14 mouse cellular contexts compared by ENCODE assay signal in genomic region chr10:118003739-118004361, GRCm38 (mm10).
DNase-seq lines count a peak whose midpoint lies in the region; ATAC-seq lines count a peak whose summit lies in the region.
"Had no signal": no experiment of that assay in that cellular context is flagged by ENCODE, and none has a peak within 500 bp of the region (broad histone marks: within the 10 kb centered on the region; RNA-seq: fewer than 3 reads in every experiment).

No protein-coding gene starts in this region.

- no peaks in the 10 kb centered on the region for H3K27me3 ChIP-seq in forebrain, embryonic 14.5 days (replicated peaks; ENCODE audit: control insufficient read depth, insufficient read depth, low read length)
- H3K27me3 ChIP-seq in forebrain, embryonic 10.5 days (ENCODE audit: poor library complexity, severe bottlenecking): no peaks in the 10 kb centered on the region
- H3K27me3 ChIP-seq in midbrain, embryonic 13.5 days: no peaks in the 10 kb centered on the region
- no peaks in the 10 kb centered on the region for H3K27me3 ChIP-seq in midbrain, embryonic 16.5 days (ENCODE audit: control insufficient read depth, insufficient read depth, low read depth, low read length)
- H3K27me3 ChIP-seq in hindbrain, embryonic 15.5 days: no peaks in the 10 kb centered on the region
- H3K27me3 ChIP-seq: CH12.LX; lung, embryonic 15.5 days had no signal

- ATAC-seq in forebrain, embryonic 14.5 days: no peak
- 0 out of 2 replicates have a peak, but pooled peaks have one; percentile 14 for ATAC-seq in midbrain, embryonic 13.5 days
- no peak for ATAC-seq in midbrain, embryonic 16.5 days
- no peak for ATAC-seq in hindbrain, embryonic 15.5 days (ENCODE audit: low FRiP score, low read depth)
- ATAC-seq: activated CD4-positive, CD25-positive, alpha-beta regulatory T cell, adult 4 months had no signal

- peak; percentile 60 for DNase-seq in forebrain, embryonic 14.5 days (ENCODE audit: low spot score)
- DNase-seq in forebrain, embryonic 10.5 days (ENCODE audit: extremely low spot score, low spot score): no peak
- peak; percentile 56 for DNase-seq in forelimb bud, embryonic 11.5 days (ENCODE audit: low read depth, low spot score)
- DNase-seq in urinary bladder, postnatal 14 days (ENCODE audit: low spot score): no peak
- no peak for DNase-seq in cerebellum, postnatal 36 days
- DNase-seq: cerebellum, adult 11-12 months; thymus, postnatal 25 days had no signal

- no peak overlapping the region for H3K9ac ChIP-seq in forebrain, embryonic 14.5 days (ENCODE audit: low read length)
- H3K9ac ChIP-seq in midbrain, embryonic 13.5 days (replicated peaks): no peak overlapping the region
- H3K9ac ChIP-seq in midbrain, embryonic 16.5 days (ENCODE audit: low read depth, low read length): no peak overlapping the region
- H3K9ac ChIP-seq in hindbrain, embryonic 15.5 days: no peak overlapping the region
- H3K9ac ChIP-seq: lung, embryonic 15.5 days had no signal

- WGBS in forebrain, embryonic 14.5 days: 38% methylated on average over 16 of the region's 16 CpGs
- WGBS in forebrain, embryonic 10.5 days: 68% methylated on average over 16 of the region's 16 CpGs
- WGBS in midbrain, embryonic 13.5 days: 61% methylated on average over 16 of the region's 16 CpGs
- 51% methylated on average over 16 of the region's 16 CpGs for WGBS in midbrain, embryonic 16.5 days
- WGBS in hindbrain, embryonic 15.5 days: 33% methylated on average over 16 of the region's 16 CpGs

- no peak overlapping the region for H3K4me2 ChIP-seq in forebrain, embryonic 14.5 days (ENCODE audit: low read length)
- H3K4me2 ChIP-seq in midbrain, embryonic 13.5 days (replicated peaks): no peak overlapping the region
- H3K4me2 ChIP-seq in midbrain, embryonic 16.5 days (ENCODE audit: low read length): no peak overlapping the region
- H3K4me2 ChIP-seq in hindbrain, embryonic 15.5 days: no peak overlapping the region
- H3K4me2 ChIP-seq: lung, embryonic 15.5 days had no signal

- no peaks in the 10 kb centered on the region for H3K9me3 ChIP-seq in forebrain, embryonic 14.5 days (replicated peaks; ENCODE audit: control insufficient read depth, low read length)
- H3K9me3 ChIP-seq in forebrain, embryonic 10.5 days: peaks cover 2% of the 10 kb centered on the region
- no peaks in the 10 kb centered on the region for H3K9me3 ChIP-seq in midbrain, embryonic 13.5 days
- H3K9me3 ChIP-seq in midbrain, embryonic 16.5 days (replicated peaks; ENCODE audit: control insufficient read depth, low read length, poor library complexity, severe bottlenecking): no peaks in the 10 kb centered on the region
- no peaks in the 10 kb centered on the region for H3K9me3 ChIP-seq in hindbrain, embryonic 15.5 days
- H3K9me3 ChIP-seq: lung, embryonic 15.5 days had no signal

- no peaks in the 10 kb centered on the region for H3K36me3 ChIP-seq in forebrain, embryonic 14.5 days (ENCODE audit: control insufficient read depth, insufficient read depth, low read length)
- no peaks in the 10 kb centered on the region for H3K36me3 ChIP-seq in forebrain, embryonic 10.5 days (replicated peaks)
- no peaks in the 10 kb centered on the region for H3K36me3 ChIP-seq in midbrain, embryonic 13.5 days
- H3K36me3 ChIP-seq in midbrain, embryonic 16.5 days (ENCODE audit: control insufficient read depth, insufficient read depth, low read length): no peaks in the 10 kb centered on the region
- H3K36me3 ChIP-seq in hindbrain, embryonic 15.5 days: no peaks in the 10 kb centered on the region
- H3K36me3 ChIP-seq: lung, embryonic 15.5 days had no signal

- no peak overlapping the region for H3K4me3 ChIP-seq in forebrain, embryonic 14.5 days (ENCODE audit: low read depth, low read length)
- no peak overlapping the region for H3K4me3 ChIP-seq in forebrain, embryonic 10.5 days
- no peak overlapping the region for H3K4me3 ChIP-seq in midbrain, embryonic 13.5 days (replicated peaks)
- no peak overlapping the region for H3K4me3 ChIP-seq in midbrain, embryonic 16.5 days (ENCODE audit: low read depth, low read length)
- no peak overlapping the region for H3K4me3 ChIP-seq in hindbrain, embryonic 15.5 days
- H3K4me3 ChIP-seq: left cerebral cortex, adult 2 months; lung, embryonic 15.5 days had no signal

- peaks cover 2% of the 10 kb centered on the region; the same call in 1 of the 2 replicates for H3K4me1 ChIP-seq in forebrain, embryonic 14.5 days (ENCODE audit: control insufficient read depth, insufficient read depth, low read length)
- H3K4me1 ChIP-seq in forebrain, embryonic 10.5 days: peaks cover 21% of the 10 kb centered on the region
- H3K4me1 ChIP-seq in midbrain, embryonic 13.5 days (replicated peaks): no peaks in the 10 kb centered on the region
- H3K4me1 ChIP-seq in midbrain, embryonic 16.5 days (ENCODE audit: control insufficient read depth, insufficient read depth, low read length): no peaks in the 10 kb centered on the region
- peaks cover 14% of the 10 kb centered on the region; the same call in 1 of the 2 replicates for H3K4me1 ChIP-seq in hindbrain, embryonic 15.5 days (replicated peaks)

- H3K27ac ChIP-seq in forebrain, embryonic 14.5 days (ENCODE audit: low read depth, low read length): no peak overlapping the region
- H3K27ac ChIP-seq in forebrain, embryonic 10.5 days: no peak overlapping the region
- H3K27ac ChIP-seq in midbrain, embryonic 13.5 days: no peak overlapping the region
- no peak overlapping the region for H3K27ac ChIP-seq in midbrain, embryonic 16.5 days (ENCODE audit: low read length)
- peak overlapping the region; percentile 58; the same call in 1 of the 2 replicates for H3K27ac ChIP-seq in hindbrain, embryonic 15.5 days (replicated peaks)
- H3K27ac ChIP-seq: left cerebral cortex, adult 2 months; lung, embryonic 15.5 days had no signal

Comparison
In these comparisons a context has a peak if more than half of its experiments do, and no peak if none do; other contexts are left out.
1. DNase-seq: peak in forebrain, embryonic 14.5 days (single experiment) and forelimb bud, embryonic 11.5 days (single experiment); none in forebrain, embryonic 10.5 days (single experiment), urinary bladder, postnatal 14 days (single experiment) and cerebellum, postnatal 36 days (0 of 2).